Mouse (Mus musculus) spleen, embryonic (tissue): ENCODE data around the gene Ppil2.

ENCODE experiments used
- CTCF ChIA-PET: fragments of 350-600 bp; sonication (Branson Sonifier 250); formaldehyde crosslinking; loops from one replicate; lab custom pipeline; 2022; lab: Charles Lee

Gene Ppil2

GRCm38 (mm10) chr16:17040716-17041115, 70.3 kb downstream of the Ppil2 start:
- CTCF ChIA-PET: no interaction called here
